Mouse (Mus musculus): ENCODE results near the gene Plin1. TPM values are rescaled to one million over a fixed set of nuclear protein-coding genes. Genes with fewer than 3 reads are reported as not detected.

Gene Plin1
- polyA plus RNA-seq (2014; fragmentation: Illumina TruSeq; extraction: RNeasy Lipid Tissue Mini Kit (QIAGEN cat#74804); ENCODE audit: low read depth, low replicate concordance) = 9.8 TPM

DNA sequence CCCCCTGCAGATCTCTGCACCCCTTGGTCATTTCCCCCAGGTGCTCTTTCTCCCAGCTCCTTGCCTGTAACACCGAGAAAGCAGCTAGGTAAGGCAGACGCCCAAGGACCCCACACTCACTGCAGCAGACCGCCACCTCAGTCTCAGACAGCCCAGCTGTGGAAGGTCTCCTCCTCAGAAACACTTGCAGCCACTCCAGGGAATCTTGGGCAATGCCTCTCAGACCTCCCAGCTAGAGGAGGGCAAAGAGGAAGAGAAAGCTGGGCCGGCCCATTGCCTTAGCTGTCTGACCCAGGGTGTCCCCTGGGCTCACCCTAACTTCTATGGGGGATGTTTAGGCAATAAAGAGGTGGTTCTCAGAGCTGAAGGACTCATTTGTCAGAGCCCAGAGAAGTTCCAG, at the start of gene Plin1:
Plin1 (minus strand) TSS at position 282 of the 400 bp plus-strand sequence.

DNA sequence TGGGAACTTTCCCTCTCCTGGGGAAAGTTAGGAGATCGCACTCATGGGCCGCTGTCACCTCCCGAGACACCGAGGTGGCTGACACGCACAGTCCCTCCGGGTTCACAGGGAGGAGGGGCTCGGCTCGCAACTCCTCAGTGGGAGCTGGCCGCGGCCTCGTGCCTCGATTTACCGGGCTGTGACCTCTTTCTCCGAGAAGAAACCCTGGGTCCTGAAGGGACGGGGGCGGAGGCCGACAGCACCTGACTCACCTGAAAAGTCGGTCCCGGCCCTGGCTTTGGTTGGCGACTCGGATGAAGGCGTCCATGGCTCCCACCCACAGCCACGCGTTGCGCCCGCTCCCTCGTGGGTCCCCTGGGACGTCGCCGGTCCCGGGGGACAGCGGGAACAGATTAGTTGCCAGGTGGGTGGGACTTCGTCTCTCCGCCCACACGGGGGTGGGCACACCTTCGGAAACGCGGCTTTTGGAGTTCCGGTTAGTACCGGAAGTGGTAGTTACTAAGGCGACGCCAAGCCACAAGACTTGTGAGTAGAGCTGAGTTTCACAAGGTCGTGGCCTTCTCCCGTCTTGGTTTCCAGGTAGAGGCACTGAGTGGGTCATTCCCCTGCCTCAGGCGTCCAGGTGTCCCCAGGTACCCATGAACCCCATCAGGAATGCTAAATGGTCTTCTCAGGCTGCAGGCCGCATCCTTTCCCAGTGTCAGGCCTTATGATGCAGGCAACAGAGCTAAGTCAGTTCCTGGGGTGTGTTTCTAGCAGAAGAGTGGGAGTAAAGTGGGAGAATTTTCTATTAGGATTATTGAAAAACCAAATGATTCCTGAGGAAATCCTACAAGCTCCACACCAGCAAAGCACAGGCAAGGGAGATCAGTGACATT, 10.2 kb upstream of the Plin1 start, which contains the start of the genes Pex11a and Wdr93:
Pex11a (minus strand) TSS at position 473 of the 878 bp plus-strand sequence.
Wdr93 (plus strand) TSS at position 505 of the 878 bp plus-strand sequence.

GRCm38 (mm10) chr7:79715187-79715981, 17.3 kb downstream of the Plin1 start, which contains the start of gene Kif7:
TSS of gene Kif7 (minus strand) at chr7:79715720.

Other genes with a start within 250 kb of the Plin1 start
- not detected for gene Rhcg, start 115.2 kb downstream of the Plin1 start, polyA plus RNA-seq (2014; fragmentation: Illumina TruSeq; extraction: RNeasy Lipid Tissue Mini Kit (QIAGEN cat#74804); ENCODE audit: low read depth, low replicate concordance)
- not detected for gene Ticrr, start 72.7 kb downstream of the Plin1 start, polyA plus RNA-seq (2014; fragmentation: Illumina TruSeq; extraction: RNeasy Lipid Tissue Mini Kit (QIAGEN cat#74804); ENCODE audit: low read depth, low replicate concordance)
- gene Kif7, start 17.2 kb downstream of the Plin1 start, polyA plus RNA-seq (2014; fragmentation: Illumina TruSeq; extraction: RNeasy Lipid Tissue Mini Kit (QIAGEN cat#74804); ENCODE audit: low read depth, low replicate concordance) = 1.3 TPM
- 26.0 TPM for gene Pex11a, start 10.2 kb upstream of the Plin1 start, polyA plus RNA-seq (2014; fragmentation: Illumina TruSeq; extraction: RNeasy Lipid Tissue Mini Kit (QIAGEN cat#74804); ENCODE audit: low read depth, low replicate concordance)
- 0.31 TPM for gene Wdr93, start 10.3 kb upstream of the Plin1 start, polyA plus RNA-seq (2014; fragmentation: Illumina TruSeq; extraction: RNeasy Lipid Tissue Mini Kit (QIAGEN cat#74804); ENCODE audit: low read depth, low replicate concordance)
- not detected for gene Mesp1, start 60.9 kb upstream of the Plin1 start, polyA plus RNA-seq (2014; fragmentation: Illumina TruSeq; extraction: RNeasy Lipid Tissue Mini Kit (QIAGEN cat#74804); ENCODE audit: low read depth, low replicate concordance)
- gene Mesp2, start 77.8 kb upstream of the Plin1 start, polyA plus RNA-seq (2014; fragmentation: Illumina TruSeq; extraction: RNeasy Lipid Tissue Mini Kit (QIAGEN cat#74804); ENCODE audit: low read depth, low replicate concordance) = not detected
- gene Anpep, start 128.2 kb upstream of the Plin1 start, polyA plus RNA-seq (2014; fragmentation: Illumina TruSeq; extraction: RNeasy Lipid Tissue Mini Kit (QIAGEN cat#74804); ENCODE audit: low read depth, low replicate concordance) = 17.2 TPM
- gene Ap3s2, start 187.7 kb upstream of the Plin1 start, polyA plus RNA-seq (2014; fragmentation: Illumina TruSeq; extraction: RNeasy Lipid Tissue Mini Kit (QIAGEN cat#74804); ENCODE audit: low read depth, low replicate concordance) = 14.8 TPM
- gene Arpin, start 202.5 kb upstream of the Plin1 start, polyA plus RNA-seq (2014; fragmentation: Illumina TruSeq; extraction: RNeasy Lipid Tissue Mini Kit (QIAGEN cat#74804); ENCODE audit: low read depth, low replicate concordance) = 14.6 TPM

All from heart, adult 10 weeks (tissue).